Mouse (Mus musculus): Measurements from ENCODE around the gene Cdh12. TPM values are rescaled to one million over a fixed set of nuclear protein-coding genes. Genes with fewer than 3 reads are reported as not detected.

Gene Cdh12
- polyA plus RNA-seq, 1 experiment from 2014 or later = 0.08 TPM

DNA sequence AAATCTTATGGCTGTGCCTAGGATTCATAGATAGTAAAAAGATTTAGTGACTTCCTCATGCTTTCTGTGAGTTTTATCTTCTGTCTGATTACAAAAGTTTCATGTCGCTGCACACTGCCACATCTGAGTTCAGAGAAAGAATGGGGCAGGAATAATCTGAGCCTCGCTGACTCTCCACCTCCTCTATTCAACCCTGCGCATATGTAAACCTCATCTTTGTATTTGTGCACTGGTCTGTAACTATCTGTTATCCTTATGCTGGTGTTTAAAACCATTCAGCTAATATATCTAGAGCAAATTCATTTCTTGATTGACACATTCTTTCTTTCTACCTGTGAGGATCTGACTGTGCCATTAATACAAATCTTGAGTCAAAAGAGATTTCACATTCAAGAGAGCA, 944.0 kb downstream of the Cdh12 start:
- no peaks in the 10 kb centered on the region for H3K4me1 ChIP-seq (replicated peaks)
- 79% methylated on average over 3 of the region's 3 CpGs for WGBS
- H3K27ac ChIP-seq = no peak overlapping the region
- H3K9me3 ChIP-seq (replicated peaks) = no peaks in the 10 kb centered on the region
- no peak overlapping the region for H3K4me3 ChIP-seq
- no peaks in the 10 kb centered on the region for H3K27me3 ChIP-seq
- no peak overlapping the region for H3K9ac ChIP-seq
- no peaks in the 10 kb centered on the region for H3K36me3 ChIP-seq
- ATAC-seq (replicated peaks; ENCODE audit: insufficient number of reproducible peaks, insufficient read depth, low FRiP score, low read depth) = no peak
- no peak overlapping the region for H3K4me2 ChIP-seq

- Histone ChIP-seq H3K4me1 (replicated peaks) (no peaks in the 10 kb centered on the region), H3K9ac (no peak overlapping the region), H3K4me2 (no peak overlapping the region), H3K9me3 (replicated peaks) (no peaks in the 10 kb centered on the region), H3K27me3 (no peaks in the 10 kb centered on the region), H3K36me3 (no peaks in the 10 kb centered on the region), H3K4me3 (no peak overlapping the region), H3K27ac (no peak overlapping the region)
- no peak for ATAC-seq (replicated peaks; ENCODE audit: insufficient number of reproducible peaks, insufficient read depth, low FRiP score, low read depth)
- WGBS = 76% methylated on average over 6 of the region's 6 CpGs
Observed at GRCm38 (mm10) chr15:21405196-21405595, 956.1 kb downstream of the Cdh12 start.

DNA sequence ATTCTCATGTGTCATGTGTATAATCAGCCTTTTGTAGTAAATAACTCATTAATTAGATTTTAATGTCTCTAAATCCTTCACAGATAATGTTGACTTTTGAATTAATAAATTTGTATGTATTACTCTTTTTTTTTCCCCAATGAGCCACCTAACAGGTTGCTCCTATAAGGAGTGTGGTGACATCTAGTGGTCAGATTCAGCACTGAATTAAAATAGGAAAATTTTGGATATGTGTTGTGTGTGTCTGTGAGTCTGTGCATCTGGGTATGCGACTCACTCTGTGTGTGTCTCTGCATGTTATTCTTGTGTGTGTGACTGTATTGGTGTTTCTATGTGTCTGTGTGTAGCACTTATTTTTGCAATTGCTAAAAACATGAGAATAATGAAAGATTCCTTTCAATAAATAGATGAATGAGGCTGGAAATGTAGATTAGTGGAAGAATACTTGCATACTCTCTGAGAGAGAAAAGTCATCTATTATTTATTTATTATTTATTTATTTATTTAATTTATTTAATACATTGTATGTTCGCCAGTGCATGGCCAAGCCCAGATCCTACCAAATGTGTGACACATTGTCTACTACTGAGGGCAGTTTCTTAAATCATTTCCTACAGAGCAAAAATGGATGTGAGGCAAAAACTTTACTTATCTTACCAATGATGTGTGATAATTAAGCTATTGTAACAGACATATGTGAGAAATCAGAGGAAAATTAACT, 958.4 kb downstream of the Cdh12 start:
- no peak overlapping the region for H3K27ac ChIP-seq
- no peaks in the 10 kb centered on the region for H3K9me3 ChIP-seq (replicated peaks)
- no peak overlapping the region for H3K4me3 ChIP-seq
- H3K4me1 ChIP-seq (replicated peaks) = no peaks in the 10 kb centered on the region
- H3K9ac ChIP-seq = no peak overlapping the region
- no peaks in the 10 kb centered on the region for H3K36me3 ChIP-seq
- no peak overlapping the region for H3K4me2 ChIP-seq
- 57% methylated on average over 2 of the region's 2 CpGs for WGBS
- no peak for ATAC-seq (replicated peaks; ENCODE audit: insufficient number of reproducible peaks, insufficient read depth, low FRiP score, low read depth)
- H3K27me3 ChIP-seq = no peaks in the 10 kb centered on the region

GRCm38 (mm10) chr15:21437347-21437746, 988.3 kb downstream of the Cdh12 start:
- H3K4me3 ChIP-seq = no peak overlapping the region
- no peaks in the 10 kb centered on the region for H3K27me3 ChIP-seq
- ATAC-seq (replicated peaks; ENCODE audit: insufficient number of reproducible peaks, insufficient read depth, low FRiP score, low read depth) = no peak
- H3K36me3 ChIP-seq = no peaks in the 10 kb centered on the region
- H3K4me1 ChIP-seq (replicated peaks) = no peaks in the 10 kb centered on the region
- no peak overlapping the region for H3K27ac ChIP-seq
- 73% methylated on average over 4 of the region's 4 CpGs for WGBS
- no peaks in the 10 kb centered on the region for H3K9me3 ChIP-seq (replicated peaks)
- no peak overlapping the region for H3K9ac ChIP-seq
- no peak overlapping the region for H3K4me2 ChIP-seq

DNA sequence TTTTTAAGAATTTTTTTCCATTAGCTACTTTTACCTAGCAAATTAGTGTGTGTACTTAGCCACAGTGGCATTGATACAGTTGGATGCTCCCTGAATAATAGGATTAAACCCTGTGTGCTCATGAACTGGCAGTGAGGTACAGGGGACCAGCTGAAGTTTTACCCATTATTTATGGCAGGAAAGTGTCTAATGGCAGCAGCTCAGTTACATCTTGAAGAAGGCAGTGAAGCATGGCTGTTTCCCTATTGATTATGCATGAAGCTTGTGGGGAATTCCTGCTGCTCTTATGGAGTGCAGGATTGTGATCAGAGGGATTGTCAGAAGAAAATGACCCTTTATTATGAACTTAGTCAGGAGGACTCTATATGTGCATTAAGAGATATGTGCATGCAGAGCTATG, 988.9 kb downstream of the Cdh12 start:
- Histone ChIP-seq H3K4me2 (no peak overlapping the region), H3K27me3 (no peaks in the 10 kb centered on the region), H3K4me1 (replicated peaks) (no peaks in the 10 kb centered on the region), H3K27ac (no peak overlapping the region), H3K4me3 (no peak overlapping the region), H3K9ac (no peak overlapping the region), H3K9me3 (replicated peaks) (no peaks in the 10 kb centered on the region), H3K36me3 (no peaks in the 10 kb centered on the region)
- ATAC-seq (replicated peaks; ENCODE audit: insufficient number of reproducible peaks, insufficient read depth, low FRiP score, low read depth) = no peak

GRCm38 (mm10) chr15:21458098-21458497, 1009.0 kb downstream of the Cdh12 start:
- Histone ChIP-seq H3K9ac (no peak overlapping the region), H3K36me3 (no peaks in the 10 kb centered on the region), H3K4me2 (no peak overlapping the region), H3K4me3 (no peak overlapping the region), H3K4me1 (replicated peaks) (no peaks in the 10 kb centered on the region), H3K9me3 (replicated peaks) (no peaks in the 10 kb centered on the region), H3K27me3 (no peaks in the 10 kb centered on the region), H3K27ac (no peak overlapping the region)
- 47% methylated on average over 2 of the region's 2 CpGs for WGBS
- no peak for ATAC-seq (replicated peaks; ENCODE audit: insufficient number of reproducible peaks, insufficient read depth, low FRiP score, low read depth)

GRCm38 (mm10) chr15:21519355-21519869, 1070.3 kb downstream of the Cdh12 start:
- no peak overlapping the region for H3K4me2 ChIP-seq
- H3K9ac ChIP-seq = no peak overlapping the region
- H3K36me3 ChIP-seq = no peaks in the 10 kb centered on the region
- no peak overlapping the region for H3K27ac ChIP-seq
- no peak overlapping the region for H3K4me3 ChIP-seq
- H3K4me1 ChIP-seq (replicated peaks) = no peaks in the 10 kb centered on the region
- no peaks in the 10 kb centered on the region for H3K9me3 ChIP-seq (replicated peaks)
- no peak for ATAC-seq (replicated peaks; ENCODE audit: insufficient number of reproducible peaks, insufficient read depth, low FRiP score, low read depth)
- no peaks in the 10 kb centered on the region for H3K27me3 ChIP-seq

DNA sequence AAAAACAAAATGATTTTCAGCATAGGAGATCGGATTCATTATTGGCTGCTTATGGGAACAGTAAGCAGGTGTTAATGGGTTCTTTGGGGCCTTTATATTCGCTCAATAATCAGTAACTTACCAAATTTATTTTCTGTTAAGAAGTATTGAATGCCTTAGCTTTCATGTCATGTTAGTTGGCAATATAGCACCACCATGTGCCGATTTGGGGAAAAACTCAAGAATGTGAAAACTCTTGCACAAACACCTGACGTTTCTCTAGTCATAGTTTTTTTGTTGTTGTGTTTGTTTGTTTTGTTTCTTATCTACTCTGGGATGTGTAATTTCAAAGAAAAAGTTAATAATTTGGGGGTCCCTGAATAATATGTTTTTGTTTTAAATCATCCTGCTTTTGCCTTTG, 1081.7 kb downstream of the Cdh12 start:
- no peaks in the 10 kb centered on the region for H3K9me3 ChIP-seq (replicated peaks)
- no peak overlapping the region for H3K9ac ChIP-seq
- H3K4me3 ChIP-seq = no peak overlapping the region
- no peak overlapping the region for H3K4me2 ChIP-seq
- 64% methylated on average over 4 of the region's 4 CpGs for WGBS
- no peak overlapping the region for H3K27ac ChIP-seq
- no peaks in the 10 kb centered on the region for H3K27me3 ChIP-seq
- no peak for ATAC-seq (replicated peaks; ENCODE audit: insufficient number of reproducible peaks, insufficient read depth, low FRiP score, low read depth)
- no peaks in the 10 kb centered on the region for H3K36me3 ChIP-seq
- H3K4me1 ChIP-seq (replicated peaks) = no peaks in the 10 kb centered on the region

- Histone ChIP-seq H3K36me3 (no peaks in the 10 kb centered on the region), H3K4me2 (no peak overlapping the region), H3K9me3 (replicated peaks) (no peaks in the 10 kb centered on the region), H3K27ac (no peak overlapping the region), H3K27me3 (no peaks in the 10 kb centered on the region), H3K4me3 (no peak overlapping the region), H3K9ac (no peak overlapping the region), H3K4me1 (replicated peaks) (no peaks in the 10 kb centered on the region)
- WGBS = 40% methylated on average over 2 of the region's 2 CpGs
- ATAC-seq (replicated peaks; ENCODE audit: insufficient number of reproducible peaks, insufficient read depth, low FRiP score, low read depth) = no peak
Observed at GRCm38 (mm10) chr15:21536909-21537308, 1087.8 kb downstream of the Cdh12 start.

DNA sequence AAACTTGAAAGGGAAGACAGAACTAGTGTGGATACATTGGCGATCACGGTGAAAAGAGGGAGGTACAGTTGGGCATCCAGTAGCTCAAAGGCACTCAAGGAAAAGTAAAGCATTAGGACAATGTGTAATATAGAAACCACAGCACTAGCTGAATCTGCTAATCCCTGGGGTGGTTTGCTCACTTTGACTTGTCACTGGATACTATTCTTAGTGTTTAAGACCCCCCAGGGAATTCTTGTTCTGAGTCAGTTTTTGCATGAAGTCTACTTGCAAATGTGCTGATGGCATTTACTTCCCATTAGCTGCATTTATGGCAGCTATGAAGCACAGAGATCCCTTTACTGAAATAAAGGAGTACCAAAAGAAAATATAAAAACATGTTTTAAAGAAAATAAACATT, 1095.7 kb downstream of the Cdh12 start:
- ATAC-seq (replicated peaks; ENCODE audit: insufficient number of reproducible peaks, insufficient read depth, low FRiP score, low read depth) = no peak
- H3K9ac ChIP-seq = no peak overlapping the region

GRCm38 (mm10) chr15:21555981-21556380, 1106.9 kb downstream of the Cdh12 start:
- no peaks in the 10 kb centered on the region for H3K27me3 ChIP-seq
- WGBS = 84% methylated on average over 4 of the region's 4 CpGs

More for the DNA sequence above, 1095.7 kb downstream of the Cdh12 start:
- no peaks in the 10 kb centered on the region for H3K27me3 ChIP-seq
- H3K4me2 ChIP-seq = no peak overlapping the region
- no peaks in the 10 kb centered on the region for H3K36me3 ChIP-seq
- 93% methylated on average over 2 of the region's 2 CpGs for WGBS
- no peak overlapping the region for H3K4me3 ChIP-seq
- no peaks in the 10 kb centered on the region for H3K9me3 ChIP-seq (replicated peaks)
- no peaks in the 10 kb centered on the region for H3K4me1 ChIP-seq (replicated peaks)
- no peak overlapping the region for H3K27ac ChIP-seq

DNA sequence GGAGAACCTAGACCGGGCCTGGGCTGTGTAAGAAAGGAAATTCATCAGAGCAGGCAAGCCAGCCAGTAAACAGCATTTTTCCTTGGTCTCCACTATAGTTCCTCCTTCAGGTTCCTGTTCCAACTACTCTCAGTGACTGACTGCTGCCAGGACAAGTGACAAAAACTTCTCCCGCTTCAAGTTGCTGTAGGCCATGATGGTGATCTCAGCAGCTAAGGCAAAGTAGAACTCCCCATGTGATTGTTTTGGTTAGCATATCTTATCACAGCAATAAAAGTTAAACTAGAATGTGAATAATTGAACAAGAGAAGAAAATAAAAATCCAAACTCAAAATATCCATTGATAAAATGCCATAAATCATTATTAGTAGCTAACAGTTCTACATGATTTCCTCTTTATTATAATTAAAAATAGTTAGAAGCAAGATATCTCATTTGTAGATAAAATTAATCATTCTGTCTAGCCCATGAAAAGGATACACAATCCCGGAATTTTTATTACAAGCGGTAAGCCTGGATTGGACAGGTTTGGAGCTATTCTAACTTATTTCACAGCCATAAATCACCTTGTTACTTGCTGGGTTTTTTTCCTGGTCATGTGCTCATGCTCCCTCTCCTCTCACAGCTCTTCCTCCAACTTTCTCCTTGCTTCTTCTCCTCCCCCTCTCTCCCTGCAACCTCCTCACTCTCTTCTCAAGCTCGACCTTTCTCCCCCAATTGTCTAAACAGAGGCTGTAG, 1117.4 kb downstream of the Cdh12 start:
- no peaks in the 10 kb centered on the region for H3K9me3 ChIP-seq (replicated peaks)
- no peak overlapping the region for H3K4me3 ChIP-seq
- H3K4me2 ChIP-seq = no peak overlapping the region
- H3K36me3 ChIP-seq = no peaks in the 10 kb centered on the region
- H3K27ac ChIP-seq = no peak overlapping the region
- H3K4me1 ChIP-seq (replicated peaks) = no peaks in the 10 kb centered on the region
- no peaks in the 10 kb centered on the region for H3K27me3 ChIP-seq
- 73% methylated on average over 5 of the region's 5 CpGs for WGBS
- no peak for ATAC-seq (replicated peaks; ENCODE audit: insufficient number of reproducible peaks, insufficient read depth, low FRiP score, low read depth)
- H3K9ac ChIP-seq = no peak overlapping the region

More at GRCm38 (mm10) chr15:21555981-21556380, 1106.9 kb downstream of the Cdh12 start:
- Histone ChIP-seq H3K27ac (no peak overlapping the region), H3K9me3 (replicated peaks) (no peaks in the 10 kb centered on the region), H3K36me3 (no peaks in the 10 kb centered on the region), H3K9ac (no peak overlapping the region), H3K4me3 (no peak overlapping the region), H3K4me2 (no peak overlapping the region), H3K4me1 (replicated peaks) (no peaks in the 10 kb centered on the region)
- no peak for ATAC-seq (replicated peaks; ENCODE audit: insufficient number of reproducible peaks, insufficient read depth, low FRiP score, low read depth)

Data from heart, embryonic 15.5 days (tissue).